Mouse (Mus musculus): ENCODE measurements around the gene B3gnt2. TPM values are rescaled to one million over a fixed set of nuclear protein-coding genes. Genes with fewer than 3 reads are reported as not detected.

Gene B3gnt2
- polyA plus RNA-seq, 1 experiment from 2014 or later = 7.9 TPM

GRCm38 (mm10) chr11:22763556-22764295 lies 97.0 kb downstream of the B3gnt2 start:
- ATAC-seq (ENCODE audit: insufficient number of reproducible peaks, insufficient read depth, low FRiP score, low read depth) = no peak
- no peaks in the 10 kb centered on the region for H3K9me3 ChIP-seq (ENCODE audit: control insufficient read depth, low read length)
- no peak overlapping the region for H3K4me2 ChIP-seq (ENCODE audit: low read length)
- no peak overlapping the region for H3K27ac ChIP-seq (replicated peaks in 1 of 2; ENCODE audit: control insufficient read depth in 1 of 2, insufficient read depth in 1 of 2, low read depth in 2 of 2, low read length in 2 of 2)
- H3K9ac ChIP-seq (ENCODE audit: low read length) = no peak overlapping the region
- no peaks in the 10 kb centered on the region for H3K27me3 ChIP-seq (ENCODE audit: control insufficient read depth, insufficient read depth, low read length)
- no peak overlapping the region for H3K4me3 ChIP-seq (ENCODE audit: control insufficient read depth in 1 of 2, insufficient read depth in 1 of 2, low read depth in 1 of 2, low read length in 2 of 2)
- H3K4me1 ChIP-seq (ENCODE audit: control insufficient read depth in 2 of 2, insufficient read depth in 2 of 2, low read length in 2 of 2) = no peaks in the 10 kb centered on the region
- WGBS = 63% methylated on average over 4 of the region's 4 CpGs
- H3K36me3 ChIP-seq (ENCODE audit: control insufficient read depth, insufficient read depth, low read length) = no peaks in the 10 kb centered on the region

DNA sequence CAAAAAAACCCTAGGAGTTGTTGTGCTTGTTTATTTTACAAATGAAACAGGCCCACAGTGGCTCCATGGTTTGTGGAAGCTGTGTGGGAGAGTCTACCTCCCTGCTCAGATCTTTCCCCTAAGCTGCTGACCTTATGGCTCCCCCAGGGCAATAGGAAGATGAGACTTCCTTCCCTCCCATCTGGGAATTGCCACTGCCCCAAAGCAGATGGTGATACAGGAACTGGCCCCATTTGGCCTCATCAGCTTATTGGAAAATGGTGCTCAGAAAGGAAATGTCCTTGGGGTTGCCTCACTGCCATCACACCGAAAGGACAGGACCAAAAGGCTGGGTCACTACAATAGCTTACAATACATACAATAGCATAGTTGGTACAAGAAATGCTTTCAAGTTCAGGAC lies 97.7 kb downstream of the B3gnt2 start:
- no peak overlapping the region for H3K4me2 ChIP-seq (ENCODE audit: low read length)
- H3K27me3 ChIP-seq (ENCODE audit: control insufficient read depth, insufficient read depth, low read length) = no peaks in the 10 kb centered on the region
- H3K9ac ChIP-seq (ENCODE audit: low read length) = no peak overlapping the region
- 63% methylated on average over 1 of the region's 1 CpGs for WGBS
- H3K27ac ChIP-seq (replicated peaks in 1 of 2; ENCODE audit: control insufficient read depth in 1 of 2, insufficient read depth in 1 of 2, low read depth in 2 of 2, low read length in 2 of 2) = no peak overlapping the region
- no peak for ATAC-seq (ENCODE audit: insufficient number of reproducible peaks, insufficient read depth, low FRiP score, low read depth)
- H3K9me3 ChIP-seq (ENCODE audit: control insufficient read depth, low read length) = no peaks in the 10 kb centered on the region
- no peaks in the 10 kb centered on the region for H3K4me1 ChIP-seq (ENCODE audit: control insufficient read depth in 2 of 2, insufficient read depth in 2 of 2, low read length in 2 of 2)
- no peak overlapping the region for H3K4me3 ChIP-seq (ENCODE audit: control insufficient read depth in 1 of 2, insufficient read depth in 1 of 2, low read depth in 1 of 2, low read length in 2 of 2)
- H3K36me3 ChIP-seq (ENCODE audit: control insufficient read depth, insufficient read depth, low read length) = no peaks in the 10 kb centered on the region

GRCm38 (mm10) chr11:22762236-22762927 lies 98.4 kb downstream of the B3gnt2 start:
- Histone ChIP-seq H3K36me3 (ENCODE audit: control insufficient read depth, insufficient read depth, low read length) (no peaks in the 10 kb centered on the region), H3K27me3 (ENCODE audit: control insufficient read depth, insufficient read depth, low read length) (no peaks in the 10 kb centered on the region), H3K27ac (replicated peaks in 1 of 2; ENCODE audit: control insufficient read depth in 1 of 2, insufficient read depth in 1 of 2, low read depth in 2 of 2, low read length in 2 of 2) (no peak overlapping the region), H3K4me3 (ENCODE audit: control insufficient read depth in 1 of 2, insufficient read depth in 1 of 2, low read depth in 1 of 2, low read length in 2 of 2) (no peak overlapping the region), H3K4me1 (ENCODE audit: control insufficient read depth in 2 of 2, insufficient read depth in 2 of 2, low read length in 2 of 2) (no peaks in the 10 kb centered on the region), H3K9me3 (ENCODE audit: control insufficient read depth, low read length) (no peaks in the 10 kb centered on the region), H3K9ac (ENCODE audit: low read length) (no peak overlapping the region), H3K4me2 (ENCODE audit: low read length) (no peak overlapping the region)
- no peak for ATAC-seq (ENCODE audit: insufficient number of reproducible peaks, insufficient read depth, low FRiP score, low read depth)
- WGBS = 82% methylated on average over 18 of the region's 18 CpGs

DNA sequence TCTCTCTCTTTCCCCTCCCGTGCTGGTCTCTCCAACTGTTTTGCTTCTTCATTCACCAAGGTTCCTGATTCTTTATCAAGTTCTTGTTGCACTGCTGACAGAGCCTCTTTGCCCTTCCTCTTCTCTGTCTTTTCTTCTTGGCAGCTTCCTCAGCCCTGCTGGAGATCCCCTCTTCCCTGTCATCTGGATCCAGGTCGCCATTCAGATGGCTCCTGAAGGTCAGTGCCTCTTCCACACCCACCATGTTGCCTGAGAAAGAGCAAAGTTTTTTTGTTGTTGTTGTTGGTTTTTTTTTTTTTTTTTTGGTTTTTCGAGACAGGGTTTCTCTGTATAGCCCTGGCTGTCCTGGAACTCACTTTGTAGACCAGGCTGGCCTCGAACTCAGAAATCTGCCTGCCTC lies 101.0 kb downstream of the B3gnt2 start:
- 86% methylated on average over 3 of the region's 4 CpGs for WGBS
- Histone ChIP-seq H3K27ac (replicated peaks in 1 of 2; ENCODE audit: control insufficient read depth in 1 of 2, insufficient read depth in 1 of 2, low read depth in 2 of 2, low read length in 2 of 2) (no peak overlapping the region), H3K4me3 (ENCODE audit: control insufficient read depth in 1 of 2, insufficient read depth in 1 of 2, low read depth in 1 of 2, low read length in 2 of 2) (no peak overlapping the region), H3K9me3 (ENCODE audit: control insufficient read depth, low read length) (no peaks in the 10 kb centered on the region), H3K9ac (ENCODE audit: low read length) (no peak overlapping the region), H3K4me1 (ENCODE audit: control insufficient read depth in 2 of 2, insufficient read depth in 2 of 2, low read length in 2 of 2) (no peaks in the 10 kb centered on the region; a peak in 1 of 4 replicates), H3K4me2 (ENCODE audit: low read length) (no peak overlapping the region), H3K36me3 (ENCODE audit: control insufficient read depth, insufficient read depth, low read length) (no peaks in the 10 kb centered on the region), H3K27me3 (ENCODE audit: control insufficient read depth, insufficient read depth, low read length) (no peaks in the 10 kb centered on the region)
- ATAC-seq (ENCODE audit: insufficient number of reproducible peaks, insufficient read depth, low FRiP score, low read depth) = no peak

GRCm38 (mm10) chr11:22756168-22756980 lies 104.4 kb downstream of the B3gnt2 start:
- 84% methylated on average over 3 of the region's 3 CpGs for WGBS
- Histone ChIP-seq H3K27me3 (ENCODE audit: control insufficient read depth, insufficient read depth, low read length) (no peaks in the 10 kb centered on the region), H3K9ac (ENCODE audit: low read length) (no peak overlapping the region), H3K36me3 (ENCODE audit: control insufficient read depth, insufficient read depth, low read length) (no peaks in the 10 kb centered on the region), H3K4me3 (ENCODE audit: control insufficient read depth in 1 of 2, insufficient read depth in 1 of 2, low read depth in 1 of 2, low read length in 2 of 2) (no peak overlapping the region), H3K27ac (replicated peaks in 1 of 2; ENCODE audit: control insufficient read depth in 1 of 2, insufficient read depth in 1 of 2, low read depth in 2 of 2, low read length in 2 of 2) (no peak overlapping the region), H3K9me3 (ENCODE audit: control insufficient read depth, low read length) (no peaks in the 10 kb centered on the region), H3K4me2 (ENCODE audit: low read length) (no peak overlapping the region), H3K4me1 (ENCODE audit: control insufficient read depth in 2 of 2, insufficient read depth in 2 of 2, low read length in 2 of 2) (peaks cover 0 to 2% of the 10 kb centered on the region in 2 experiments; a peak in 2 of 4 replicates)
- no peak for ATAC-seq (ENCODE audit: insufficient number of reproducible peaks, insufficient read depth, low FRiP score, low read depth)

- Histone ChIP-seq H3K4me2 (ENCODE audit: low read length) (no peak overlapping the region), H3K4me1 (ENCODE audit: control insufficient read depth in 2 of 2, insufficient read depth in 2 of 2, low read length in 2 of 2) (peaks cover 0 to 2% of the 10 kb centered on the region in 2 experiments; a peak in 2 of 4 replicates), H3K36me3 (ENCODE audit: control insufficient read depth, insufficient read depth, low read length) (no peaks in the 10 kb centered on the region), H3K9ac (ENCODE audit: low read length) (no peak overlapping the region), H3K27ac (replicated peaks in 1 of 2; ENCODE audit: control insufficient read depth in 1 of 2, insufficient read depth in 1 of 2, low read depth in 2 of 2, low read length in 2 of 2) (no peak overlapping the region), H3K27me3 (ENCODE audit: control insufficient read depth, insufficient read depth, low read length) (no peaks in the 10 kb centered on the region), H3K4me3 (ENCODE audit: control insufficient read depth in 1 of 2, insufficient read depth in 1 of 2, low read depth in 1 of 2, low read length in 2 of 2) (no peak overlapping the region), H3K9me3 (ENCODE audit: control insufficient read depth, low read length) (no peaks in the 10 kb centered on the region)
- ATAC-seq (ENCODE audit: insufficient number of reproducible peaks, insufficient read depth, low FRiP score, low read depth) = no peak
- WGBS = 50% methylated on average over 1 of the region's 1 CpGs
Observed at GRCm38 (mm10) chr11:22755180-22755579, 105.6 kb downstream of the B3gnt2 start.

GRCm38 (mm10) chr11:22752596-22752995 lies 108.2 kb downstream of the B3gnt2 start:
- H3K4me1 ChIP-seq (ENCODE audit: control insufficient read depth in 2 of 2, insufficient read depth in 2 of 2, low read length in 2 of 2) = peaks cover 0 to 2% of the 10 kb centered on the region in 2 experiments; a peak in 2 of 4 replicates
- whole genome bisulfite sequencing = 17% methylated on average over 5 of the region's 5 CpGs
- H3K4me3 ChIP-seq (ENCODE audit: control insufficient read depth in 1 of 2, insufficient read depth in 1 of 2, low read depth in 1 of 2, low read length in 2 of 2) = no peak overlapping the region
- ATAC-seq (ENCODE audit: insufficient number of reproducible peaks, insufficient read depth, low FRiP score, low read depth) = no peak
- H3K27ac ChIP-seq (replicated peaks in 1 of 2; ENCODE audit: control insufficient read depth in 1 of 2, insufficient read depth in 1 of 2, low read depth in 2 of 2, low read length in 2 of 2) = no peak overlapping the region
- H3K9ac ChIP-seq (ENCODE audit: low read length) = no peak overlapping the region
- H3K4me2 ChIP-seq (ENCODE audit: low read length) = no peak overlapping the region
- no peaks in the 10 kb centered on the region for H3K9me3 ChIP-seq (ENCODE audit: control insufficient read depth, low read length)
- H3K27me3 ChIP-seq (ENCODE audit: control insufficient read depth, insufficient read depth, low read length) = no peaks in the 10 kb centered on the region
- no peaks in the 10 kb centered on the region for H3K36me3 ChIP-seq (ENCODE audit: control insufficient read depth, insufficient read depth, low read length)

Data from heart, embryonic 14.5 days (tissue).